ENCODE assay signal across 8 mouse cellular contexts in genomic region chr4:135898380-135899049, GRCm38 (mm10). TPM values are rescaled to one million over a fixed set of nuclear protein-coding genes. Genes with fewer than 3 reads are reported as not detected.
DNase-seq lines count a peak whose midpoint lies in the region; ATAC-seq and TF ChIP-seq lines count a peak whose summit lies in the region.

No protein-coding gene starts in this region.

- H3ac ChIP-seq in myocyte (ENCODE audit: control insufficient read depth, insufficient read length), result no peak overlapping the region

- no peak for TF ChIP-seq POLR2A in myocyte (IDR thresholded peaks at IDR 0.05; ENCODE audit: insufficient read length, low read depth)

- no peaks in the 10 kb centered on the region for H3K79me2 ChIP-seq in myocyte (ENCODE audit: control insufficient read depth, insufficient read depth)

- H3K9me3 ChIP-seq in G1E (replicated peaks), result 0 out of 2 replicates have a peak, but pooled peaks cover 2% of the 10 kb centered on the region
- H3K9me3 ChIP-seq in hindbrain, embryonic 14.5 days (ENCODE audit: control insufficient read depth, low read length), result no peaks in the 10 kb centered on the region

- DNase-seq in B cell, adult 2 months, result peak; percentile 79 to 85
- DNase-seq in G1E (ENCODE audit: low spot score), result peak; percentile 90
- no peak for DNase-seq in gastrocnemius, postnatal 36 days
- DNase-seq in left cerebral cortex, postnatal 14 days (ENCODE audit: low spot score in 2 of 2), result no peak
- DNase-seq in hindbrain, embryonic 14.5 days (ENCODE audit: low spot score), result no peak
- no peak for DNase-seq in gastrocnemius, postnatal 14 days

- H3K4me1 ChIP-seq in G1E (ENCODE audit: insufficient read depth, low read depth, low read length), result peaks cover 69% of the 10 kb centered on the region
- no peaks in the 10 kb centered on the region for H3K4me1 ChIP-seq in hindbrain, embryonic 14.5 days (replicated peaks; ENCODE audit: control insufficient read depth, insufficient read depth, low read length)

- TF ChIP-seq CTCF in G1E (IDR thresholded peaks at IDR 0.05; ENCODE audit: low read depth, low read length), result no peak

- H3K27ac ChIP-seq in hindbrain, embryonic 14.5 days, result no peak overlapping the region

- peak overlapping the region; percentile 30 for H3K4me2 ChIP-seq in myocyte (ENCODE audit: low read depth)
- H3K4me2 ChIP-seq in hindbrain, embryonic 14.5 days (replicated peaks), result no peak overlapping the region

- ATAC-seq in G1E (ENCODE audit: extremely low read depth, insufficient number of reproducible peaks, low FRiP score, poor library complexity, severe bottlenecking), result peak; percentile 95
- ATAC-seq in hematopoietic stem cell, adult 5-6 weeks (replicated peaks in 1 of 2; ENCODE audit: insufficient read depth in 1 of 2, low FRiP score in 2 of 2, low TSS enrichment in 1 of 2, low read depth in 1 of 2, poor library complexity in 2 of 2, severe bottlenecking in 2 of 2), result peak; percentile 75 to 78
- ATAC-seq in hindbrain, embryonic 14.5 days (ENCODE audit: low FRiP score), result no peak

- no peak overlapping the region for H3K9ac ChIP-seq in hindbrain, embryonic 14.5 days

- intact Hi-C loops in gastrocnemius, postnatal 36 days (cut with DNase I), result no loop called here
- intact Hi-C loops in left cerebral cortex, postnatal 14 days (cut with DNase I), result no loop called here
- intact Hi-C loops in gastrocnemius, postnatal 14 days (cut with DNase I; ENCODE audit: low total_unique reads), result no loop called here

- WGBS in hindbrain, embryonic 14.5 days, result 80% methylated on average over 8 of the region's 9 CpGs

- H3K4me3 ChIP-seq in G1E (ENCODE audit: low read depth, low read length) (peak overlapping the region; percentile 44; the same call in 1 of the 2 replicates), myocyte (no peak overlapping the region)
- H3K4me3 ChIP-seq in hindbrain, embryonic 14.5 days (replicated peaks; ENCODE audit: low read length), result no peak overlapping the region

- no peaks in the 10 kb centered on the region for H3K27me3 ChIP-seq in G1E (ENCODE audit: insufficient read depth, low read length)
- peaks cover 16% of the 10 kb centered on the region for H3K27me3 ChIP-seq in myocyte (ENCODE audit: control insufficient read depth, insufficient read depth, insufficient read length)
- no peaks in the 10 kb centered on the region for H3K27me3 ChIP-seq in hindbrain, embryonic 14.5 days (ENCODE audit: control insufficient read depth, insufficient read depth, low read length)

- peaks cover 34% of the 10 kb centered on the region for H3K36me3 ChIP-seq in G1E (replicated peaks)
- no peaks in the 10 kb centered on the region for H3K36me3 ChIP-seq in myocyte (ENCODE audit: control insufficient read depth, insufficient read depth)
- no peaks in the 10 kb centered on the region for H3K36me3 ChIP-seq in hindbrain, embryonic 14.5 days (replicated peaks; ENCODE audit: control insufficient read depth, insufficient read depth)

TF ChIP-seq in myocyte, 11 proteins besides CTCF, POLR2A, EP300 and RAD21:
- TF ChIP-seq REST (IDR thresholded peaks at IDR 0.05; ENCODE audit: insufficient read depth, insufficient read length), result no peak
- TF ChIP-seq MAX (IDR thresholded peaks at IDR 0.05; ENCODE audit: low read depth), result no peak
- no peak for TF ChIP-seq CEBPB (IDR thresholded peaks at IDR 0.05; ENCODE audit: insufficient read depth, poor library complexity, severe bottlenecking)
- TF ChIP-seq USF1 (IDR thresholded peaks at IDR 0.05; ENCODE audit: low read depth), result no peak
- no peak for TF ChIP-seq POLR2AphosphoS2 (IDR thresholded peaks at IDR 0.05; ENCODE audit: insufficient read length, low read depth)
- TF ChIP-seq MYOG (IDR thresholded peaks at IDR 0.05; ENCODE audit: control insufficient read depth in 1 of 3, insufficient read depth in 1 of 3, insufficient read length in 2 of 3, low read depth in 2 of 3), result no peak
- TF ChIP-seq SRF (IDR thresholded peaks at IDR 0.05; ENCODE audit: control insufficient read depth, insufficient read length, low read depth), result no peak
- no peak for TF ChIP-seq TCF12 (IDR thresholded peaks at IDR 0.05; ENCODE audit: insufficient read depth, poor library complexity, severe bottlenecking)
- TF ChIP-seq MYOD1 (IDR thresholded peaks at IDR 0.05; ENCODE audit: control insufficient read depth in 1 of 3, insufficient read length in 2 of 3, low read depth in 2 of 3), result no peak
- no peak for TF ChIP-seq TCF3 (IDR thresholded peaks at IDR 0.05; ENCODE audit: insufficient read length, low read depth)
- TF ChIP-seq E2F4 (IDR thresholded peaks at IDR 0.05; ENCODE audit: insufficient read depth), result no peak

RNA-seq across cellular contexts. Expression of gene Cnr2, which starts 3.3 kb away (rescaled TPM):
- total RNA-seq in G1E (2014; fragmentation: Nextera tagmentation), result 13.4 and 13.6 TPM in 2 replicates
- total RNA-seq in G1E (2017), result 28.2 and 30.6 TPM in 2 replicates
- polyA plus RNA-seq in G1E (2012), result 4.0 and 5.1 TPM in 2 replicates
- total RNA-seq in hematopoietic stem cell, adult 5-6 weeks (2017), result 3.1 and 3.8 TPM in 2 replicates
- not detected for polyA plus RNA-seq in myocyte (2012; fragmentation: generic; extraction: Trizol)
- under 1 TPM; 0.07 to 0.08 TPM for total RNA-seq in gastrocnemius, postnatal 36 days (2021)
- total RNA-seq in left cerebral cortex, postnatal 14 days (2021), result under 1 TPM in 1 of 2 experiments, not detected in 1; 0.09 TPM
- 0.13 and 0.17 TPM in 2 replicates for polyA plus RNA-seq in hindbrain, embryonic 14.5 days (2014; fragmentation: Nextera tagmentation; extraction: Ambion mirVana)
- under 1 TPM; 0.47 to 0.60 TPM for total RNA-seq in gastrocnemius, postnatal 14 days (2021)

RNA-seq across cellular contexts. Expression of gene Fuca1, which starts 22.0 kb away (rescaled TPM):
- total RNA-seq in G1E (2014; fragmentation: Nextera tagmentation) (32.8 and 66.2 TPM in 2 replicates), G1E (2017) (149 and 150 TPM in 2 replicates)
- polyA plus RNA-seq in G1E (2012) (13.9 and 16.9 TPM in 2 replicates), myocyte (2012; fragmentation: generic; extraction: Trizol) (29.8 TPM)
- 99.5 and 155 TPM in 2 replicates for total RNA-seq in hematopoietic stem cell, adult 5-6 weeks (2017)
- total RNA-seq in gastrocnemius, postnatal 36 days (2021), result 10 to 100 TPM; 16.4 to 18.7 TPM
- total RNA-seq in left cerebral cortex, postnatal 14 days (2021), result 10 to 100 TPM; 34.0 to 39.0 TPM
- polyA plus RNA-seq in hindbrain, embryonic 14.5 days (2014; fragmentation: Nextera tagmentation; extraction: Ambion mirVana), result 68.8 and 72.0 TPM in 2 replicates
- total RNA-seq in gastrocnemius, postnatal 14 days (2021), result 10 to 100 TPM; 20.6 to 27.8 TPM

RNA-seq across cellular contexts. Expression of gene Pnrc2, which starts 24.9 kb away (rescaled TPM):
- total RNA-seq in G1E (2014; fragmentation: Nextera tagmentation) (264 and 272 TPM in 2 replicates), G1E (2017) (159 and 197 TPM in 2 replicates)
- polyA plus RNA-seq in G1E (2012) (7.7 and 7.9 TPM in 2 replicates), myocyte (2012; fragmentation: generic; extraction: Trizol) (45.2 TPM)
- total RNA-seq in hematopoietic stem cell, adult 5-6 weeks (2017), result 210 and 250 TPM in 2 replicates
- total RNA-seq in gastrocnemius, postnatal 36 days (2021), result 10 to 100 TPM; 25.4 to 31.2 TPM
- 10 to 100 TPM; 48.8 to 49.7 TPM for total RNA-seq in left cerebral cortex, postnatal 14 days (2021)
- polyA plus RNA-seq in hindbrain, embryonic 14.5 days (2014; fragmentation: Nextera tagmentation; extraction: Ambion mirVana), result 95.0 and 105 TPM in 2 replicates
- 10 to 100 TPM; 44.3 to 59.3 TPM for total RNA-seq in gastrocnemius, postnatal 14 days (2021)

RNA-seq across cellular contexts. Expression of gene Srsf10, which starts 43.0 kb away (rescaled TPM):
- total RNA-seq in G1E (2014; fragmentation: Nextera tagmentation) (355 and 418 TPM in 2 replicates), G1E (2017) (223 and 241 TPM in 2 replicates)
- polyA plus RNA-seq in G1E (2012) (299 and 339 TPM in 2 replicates), myocyte (2012; fragmentation: generic; extraction: Trizol) (22.3 TPM)
- total RNA-seq in hematopoietic stem cell, adult 5-6 weeks (2017), result 246 and 267 TPM in 2 replicates
- total RNA-seq in gastrocnemius, postnatal 36 days (2021), result 10 to 100 TPM; 23.7 to 23.9 TPM
- total RNA-seq in left cerebral cortex, postnatal 14 days (2021), result 10 to 100 TPM; 71.0 to 77.4 TPM
- 200 and 208 TPM in 2 replicates for polyA plus RNA-seq in hindbrain, embryonic 14.5 days (2014; fragmentation: Nextera tagmentation; extraction: Ambion mirVana)
- 10 to 100 TPM; 30.9 to 33.0 TPM for total RNA-seq in gastrocnemius, postnatal 14 days (2021)

RNA-seq across cellular contexts. Expression of gene Hmgcl, which starts 47.7 kb away (rescaled TPM):
- 19.1 and 22.2 TPM in 2 replicates for total RNA-seq in G1E (2014; fragmentation: Nextera tagmentation)
- total RNA-seq in G1E (2017), result 38.0 and 39.1 TPM in 2 replicates
- polyA plus RNA-seq in G1E (2012), result 22.6 and 33.3 TPM in 2 replicates
- total RNA-seq in hematopoietic stem cell, adult 5-6 weeks (2017), result 32.2 and 35.7 TPM in 2 replicates
- 44.1 TPM for polyA plus RNA-seq in myocyte (2012; fragmentation: generic; extraction: Trizol)
- 10 to 100 TPM; 38.7 to 39.0 TPM for total RNA-seq in gastrocnemius, postnatal 36 days (2021)
- total RNA-seq in left cerebral cortex, postnatal 14 days (2021), result 10 to 100 TPM; 28.3 to 30.9 TPM
- polyA plus RNA-seq in hindbrain, embryonic 14.5 days (2014; fragmentation: Nextera tagmentation; extraction: Ambion mirVana), result 60.3 and 63.3 TPM in 2 replicates
- 10 to 100 TPM; 47.2 to 56.6 TPM for total RNA-seq in gastrocnemius, postnatal 14 days (2021)

Comparison
In these comparisons a context has a peak if more than half of its experiments do, and no peak if none do; other contexts are left out.
1. DNase-seq: peak in B cell, adult 2 months (2 of 2) and G1E (single experiment); none in gastrocnemius, postnatal 36 days (0 of 2), left cerebral cortex, postnatal 14 days (0 of 2), hindbrain, embryonic 14.5 days (single experiment) and gastrocnemius, postnatal 14 days (single experiment).